In genomic region chr3:131638216-131638615, GRCm38 (mm10) we compare ENCODE assay signal across 10 mouse cellular contexts.
DNase-seq lines count a peak whose midpoint lies in the region; ATAC-seq and TF ChIP-seq lines count a peak whose summit lies in the region.
"Had no signal": no experiment of that assay in that cellular context is flagged by ENCODE, and none has a peak within 500 bp of the region (broad histone marks: within the 10 kb centered on the region; RNA-seq: fewer than 3 reads in every experiment).

No protein-coding gene starts in this region.

- no peaks in the 10 kb centered on the region for H3K9me3 ChIP-seq in forebrain, postnatal 0 days (ENCODE audit: low read length)
- H3K9me3 ChIP-seq: heart, embryonic 10.5 days had no signal

- H3K4me1 ChIP-seq in lung, adult 2 months (ENCODE audit: control insufficient read depth, insufficient read depth, low read length): no peaks in the 10 kb centered on the region
- no peaks in the 10 kb centered on the region for H3K4me1 ChIP-seq in forebrain, postnatal 0 days (ENCODE audit: insufficient read depth)

- no peak for ATAC-seq in forebrain, postnatal 0 days
- ATAC-seq: Patski had no signal

- intact Hi-C loops in left cerebral cortex, postnatal 10 days (cut with DNase I): no loop called here

- no peak overlapping the region for H3K4me3 ChIP-seq in lung, adult 2 months (replicated peaks; ENCODE audit: extremely low read depth, low read depth, low read length)
- no peak overlapping the region for H3K4me3 ChIP-seq in forebrain, postnatal 0 days (ENCODE audit: low read depth, low read length)
- H3K4me3 ChIP-seq: heart, embryonic 10.5 days; myocyte had no signal

- DNase-seq in lung, adult 18-20 months: peak; percentile 5 to 7
- DNase-seq in lung, adult 2 months: no peak
- DNase-seq in adrenal gland, postnatal 36 days: peak; percentile 76 to 80
- DNase-seq in cerebellum, postnatal 14 days: peak; percentile 44 to 54
- DNase-seq in lung, postnatal 36 days: peak; percentile 21
- no peak for DNase-seq in left cerebral cortex, postnatal 10 days (ENCODE audit: extremely low spot score in 1 of 2, low spot score in 2 of 2)
- DNase-seq in forebrain, postnatal 0 days: no peak

- 73% methylated on average over 7 of the region's 7 CpGs for WGBS in lung, adult 2 months
- 69% methylated on average over 7 of the region's 7 CpGs for WGBS in forebrain, postnatal 0 days

- no peak for TF ChIP-seq POLR2A in lung, adult 2 months (IDR thresholded peaks at IDR 0.05; ENCODE audit: borderline replicate concordance, extremely low read depth, low read depth, low read length)

- H3K4me2 ChIP-seq in forebrain, postnatal 0 days (ENCODE audit: low read depth): no peak overlapping the region

- no peak overlapping the region for H3K27ac ChIP-seq in forebrain, postnatal 0 days (ENCODE audit: low read depth, low read length)
- H3K27ac ChIP-seq: heart, embryonic 10.5 days had no signal

- no peak for TF ChIP-seq CTCF in lung, adult 2 months (IDR thresholded peaks at IDR 0.05; ENCODE audit: insufficient read depth, low read length)
- no peak for TF ChIP-seq CTCF in forebrain, postnatal 0 days (IDR thresholded peaks at IDR 0.05; ENCODE audit: low read depth)

- H3K36me3 ChIP-seq in forebrain, postnatal 0 days (ENCODE audit: insufficient read depth): peaks cover 13% of the 10 kb centered on the region

- H3K27me3 ChIP-seq in forebrain, postnatal 0 days (ENCODE audit: insufficient read depth, low read length): no peaks in the 10 kb centered on the region
- H3K27me3 ChIP-seq: Patski had no signal

- no peak overlapping the region for H3K9ac ChIP-seq in forebrain, postnatal 0 days

Comparison
In these comparisons a context has a peak if more than half of its experiments do, and no peak if none do; other contexts are left out.
1. DNase-seq: peak in lung, adult 18-20 months (2 of 2), adrenal gland, postnatal 36 days (2 of 2), cerebellum, postnatal 14 days (2 of 2) and lung, postnatal 36 days (single experiment); none in lung, adult 2 months (single experiment), left cerebral cortex, postnatal 10 days (0 of 2) and forebrain, postnatal 0 days (single experiment).